Mouse (Mus musculus) G1E (cell line): Measurements from ENCODE around the gene Hapln4.

Experiments used
- CTCF ChIP-seq: IDR thresholded peaks from 2 replicates; pipeline ENCODE4 v1.5.1; 2012; ENCODE audit warnings: low read depth, low read length, inconsistent platforms, mixed read lengths
- POLR2AphosphoS5 ChIP-seq: IDR thresholded peaks from 2 replicates; pipeline ENCODE4 v1.6.1; 2012; ENCODE audit warnings: low read depth, low read length, inconsistent platforms; ENCODE audit not compliant: insufficient replicate concordance
- TAL1 ChIP-seq: conservative IDR thresholded peaks from 2 replicates; pipeline ENCODE4 v1.6.1; 2012; ENCODE audit warnings: low read depth, low read length, inconsistent platforms, mixed read lengths

- TF ChIP-seq CTCF, result no peak
- no peak for TF ChIP-seq TAL1
- no peak for TF ChIP-seq POLR2AphosphoS5
These were observed 34.4 kb downstream of the Hapln4 start for GRCm38 (mm10) chr8:70117611-70118010.
